Comparison of ENCODE assay signal across 8 mouse cellular contexts in the genomic region with DNA sequence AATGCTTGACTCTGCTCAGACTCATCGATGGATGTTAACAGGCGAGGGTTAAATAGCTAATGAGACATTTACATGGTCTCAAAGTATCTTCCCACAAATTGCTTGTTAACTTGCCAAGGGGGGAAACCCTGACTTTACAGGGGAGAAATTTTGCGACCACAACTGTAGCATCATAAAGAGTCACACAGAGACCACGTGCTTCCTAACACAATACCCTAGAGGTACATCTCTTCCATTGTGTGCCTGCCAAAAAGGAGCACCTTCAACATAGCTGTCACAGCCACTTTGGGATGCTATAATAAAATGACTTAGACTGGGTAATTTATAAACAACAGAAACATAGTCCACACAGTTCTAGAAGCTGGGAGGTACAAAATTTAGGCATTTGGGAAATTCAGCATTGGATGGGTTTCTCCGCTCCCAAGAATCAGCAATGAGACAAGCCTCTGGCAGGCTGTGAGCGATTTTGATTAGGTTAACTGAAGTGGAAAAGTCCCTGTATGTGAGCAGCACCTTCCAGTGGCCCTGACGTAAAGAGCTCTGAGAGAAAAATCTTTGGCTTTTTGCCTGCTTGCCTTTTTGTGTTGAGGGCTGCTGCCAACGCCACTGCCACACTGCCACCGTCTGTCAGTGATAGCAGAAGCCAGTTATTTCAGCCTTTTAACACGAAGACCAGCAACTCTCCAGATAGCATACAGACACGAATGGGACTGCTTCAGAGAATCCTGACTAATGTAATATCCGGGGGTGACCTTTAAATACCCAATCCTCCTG. TPM values are rescaled to one million over a fixed set of nuclear protein-coding genes. Genes with fewer than 3 reads are reported as not detected.
DNase-seq lines count a peak whose midpoint lies in the region; TF ChIP-seq lines count a peak whose summit lies in the region.
"Had no signal": no experiment of that assay in that cellular context is flagged by ENCODE, and none has a peak within 500 bp of the region (broad histone marks: within the 10 kb centered on the region; RNA-seq: fewer than 3 reads in every experiment).

No protein-coding gene starts in this region.

- TF ChIP-seq CTCF in lung, adult 2 months (IDR thresholded peaks at IDR 0.05; ENCODE audit: insufficient read depth, low read length) = no peak

- no peaks in the 10 kb centered on the region for H3K4me1 ChIP-seq in lung, adult 2 months (ENCODE audit: control insufficient read depth, insufficient read depth, low read length)

- H3K4me3 ChIP-seq in lung, adult 2 months (replicated peaks; ENCODE audit: extremely low read depth, low read depth, low read length) = no peak overlapping the region

- DNase-seq in kidney, adult 9 months = peak; percentile 21
- no peak for DNase-seq in kidney, adult 11 months
- peak; percentile 58 for DNase-seq in Muller cell, postnatal 12 days (ENCODE audit: inconsistent ontology term)
- DNase-seq in brain, adult 2 months (ENCODE audit: low read depth, low spot score) = peak; percentile 90
- peak; percentile 37 for DNase-seq in layer of hippocampus, adult 9-11 months
- no peak for DNase-seq in embryo, embryonic 9.5 days (ENCODE audit: extremely low spot score)
- DNase-seq in lung, adult 2 months = no peak
- DNase-seq: thymus, postnatal 14 days had no signal

- TF ChIP-seq POLR2A in lung, adult 2 months (IDR thresholded peaks at IDR 0.05; ENCODE audit: borderline replicate concordance, extremely low read depth, low read depth, low read length) = no peak

- 58% methylated on average over 12 of the region's 12 CpGs for WGBS in lung, adult 2 months

RNA-seq across cellular contexts. Expression of gene 1810030O07Rik, which starts 27.8 kb away (rescaled TPM):
- polyA plus RNA-seq in lung, adult 2 months (2012; rRNA removed) = 11.7 and 15.0 TPM in 2 replicates

RNA-seq across cellular contexts. Expression of gene Atp6ap2, which starts 58.1 kb away (rescaled TPM):
- 12.4 and 21.5 TPM in 2 replicates for polyA plus RNA-seq in lung, adult 2 months (2012; rRNA removed)

Comparison
In these comparisons a context has a peak if more than half of its experiments do, and no peak if none do; other contexts are left out.
1. DNase-seq: peak in kidney, adult 9 months (single experiment), Muller cell, postnatal 12 days (single experiment), brain, adult 2 months (single experiment) and layer of hippocampus, adult 9-11 months (single experiment); none in kidney, adult 11 months (single experiment), embryo, embryonic 9.5 days (single experiment) and lung, adult 2 months (single experiment).